Mouse (Mus musculus): ENCODE results near the gene 1700001C02Rik.

Gene 1700001C02Rik

GRCm38 (mm10) chr5:30495288-30495687 lies 29.4 kb downstream of the 1700001C02Rik start:
- no peak for DNase-seq (ENCODE audit: low spot score)

- DNase-seq (ENCODE audit: low spot score), result no peak
Observed at GRCm38 (mm10) chr5:30496821-30497220, 31.0 kb downstream of the 1700001C02Rik start.

- no peak for DNase-seq (ENCODE audit: low spot score)
Observed at GRCm38 (mm10) chr5:30497299-30497698, 31.5 kb downstream of the 1700001C02Rik start.

- no peak for DNase-seq (ENCODE audit: low spot score)
Observed at GRCm38 (mm10) chr5:30513111-30513510, 47.3 kb downstream of the 1700001C02Rik start.

GRCm38 (mm10) chr5:30516376-30516775 lies 50.5 kb downstream of the 1700001C02Rik start:
- peak; percentile 50 for DNase-seq (ENCODE audit: low spot score)

GRCm38 (mm10) chr5:30518108-30518507 lies 52.3 kb downstream of the 1700001C02Rik start:
- no peak for DNase-seq (ENCODE audit: low spot score)

GRCm38 (mm10) chr5:30518547-30518946 lies 52.7 kb downstream of the 1700001C02Rik start:
- DNase-seq (ENCODE audit: low spot score), result no peak

- no peak for DNase-seq (ENCODE audit: low spot score)
Observed at GRCm38 (mm10) chr5:30519494-30519893, 53.6 kb downstream of the 1700001C02Rik start.

GRCm38 (mm10) chr5:30520214-30520732 lies 54.4 kb downstream of the 1700001C02Rik start:
- DNase-seq (ENCODE audit: low spot score), result no peak

GRCm38 (mm10) chr5:30522406-30522805 lies 56.6 kb downstream of the 1700001C02Rik start:
- DNase-seq (ENCODE audit: low spot score), result no peak

GRCm38 (mm10) chr5:30523131-30523530 lies 57.3 kb downstream of the 1700001C02Rik start:
- no peak for DNase-seq (ENCODE audit: low spot score)

- no peak for DNase-seq (ENCODE audit: low spot score)
Observed at GRCm38 (mm10) chr5:30524213-30524612, 58.4 kb downstream of the 1700001C02Rik start.

- no peak for DNase-seq (ENCODE audit: low spot score)
Observed at GRCm38 (mm10) chr5:30525920-30526836, 60.3 kb downstream of the 1700001C02Rik start.

GRCm38 (mm10) chr5:30527129-30527528 lies 61.3 kb downstream of the 1700001C02Rik start:
- DNase-seq (ENCODE audit: low spot score), result no peak

GRCm38 (mm10) chr5:30528906-30529305 lies 63.1 kb downstream of the 1700001C02Rik start:
- DNase-seq (ENCODE audit: low spot score), result no peak

All from MN1 (cell line).